Mouse (Mus musculus) neural tube, embryonic 15.5 days (tissue): ENCODE results near the gene Chst7. TPM values are rescaled to one million over a fixed set of nuclear protein-coding genes. Genes with fewer than 3 reads are reported as not detected.

Experiments
- ATAC-seq: fragments of 200-750 bp; cut with Nextera tagmentation; 2 replicates; pipeline ENCODE4 v1.8.0; 2017; ENCODE audit warnings: mild to moderate bottlenecking, moderate TSS enrichment, moderate library complexity; ENCODE audit not compliant: low FRiP score
- H3K27ac ChIP-seq: fragments of 300-500 bp; sonication (generic); replicated peaks from 2 replicates; pipeline ENCODE4 v1.5.1; 2015; ENCODE audit warnings: mild to moderate bottlenecking, inconsistent platforms
- H3K27me3 ChIP-seq: fragments of 300-500 bp; sonication (generic); replicated peaks from 2 replicates; pipeline ENCODE4 v1.6.1; 2015; ENCODE audit warnings: inconsistent platforms
- H3K36me3 ChIP-seq: fragments of 300-500 bp; sonication (generic); 2 replicates; pipeline ENCODE4 v1.6.1; 2015; ENCODE audit warnings: inconsistent platforms
- H3K4me1 ChIP-seq: fragments of 300-500 bp; sonication (generic); 2 replicates; pipeline ENCODE4 v1.6.1; 2015; ENCODE audit warnings: inconsistent platforms
- H3K4me2 ChIP-seq: fragments of 300-500 bp; sonication (generic); 2 replicates; pipeline ENCODE4 v1.6.1; 2015; ENCODE audit warnings: inconsistent platforms, mild to moderate bottlenecking, moderate library complexity
- H3K4me3 ChIP-seq: fragments of 300-500 bp; sonication (generic); replicated peaks from 2 replicates; pipeline ENCODE4 v1.5.1; 2015; ENCODE audit warnings: mild to moderate bottlenecking, inconsistent platforms
- H3K9ac ChIP-seq: fragments of 300-500 bp; sonication (generic); replicated peaks from 2 replicates; pipeline ENCODE4 v1.6.1; 2015; ENCODE audit warnings: mild to moderate bottlenecking, inconsistent platforms
- H3K9me3 ChIP-seq: fragments of 300-500 bp; sonication (generic); replicated peaks from 2 replicates; pipeline ENCODE4 v1.6.1; 2016; ENCODE audit warnings: inconsistent platforms
- WGBS: fragments of 180-500 bp; shearing (Covaris S2); methylation state at CpG from one replicate; pipeline ENCODE4 v1.1.7; 2015; ENCODE audit warnings: mixed read lengths; 5-methylcytosine and 5-hydroxymethylcytosine counted together
- polyA plus RNA-seq: library from polyadenylated mRNA; unstranded; fragments of >200 nt; fragmentation: Nextera tagmentation; extraction: Ambion mirVana; gene quantifications from 2 replicates; pipeline ENCODE4 v1.2.1, GENCODE M21; 2015

Gene Chst7
- polyA plus RNA-seq, 1 experiment from 2014 or later: 6.7 TPM

GRCm38 (mm10) chrX:20129466-20129865 lies 70.1 kb downstream of the Chst7 start:
- no peaks in the 10 kb centered on the region for H3K9me3 ChIP-seq
- H3K4me3 ChIP-seq: no peak overlapping the region
- H3K4me2 ChIP-seq: no peak overlapping the region
- no peaks in the 10 kb centered on the region for H3K27me3 ChIP-seq
- H3K4me1 ChIP-seq: no peaks in the 10 kb centered on the region
- no peak for ATAC-seq
- no peaks in the 10 kb centered on the region for H3K36me3 ChIP-seq
- H3K27ac ChIP-seq: no peak overlapping the region
- 84% methylated on average over 1 of the region's 1 CpGs for WGBS
- no peak overlapping the region for H3K9ac ChIP-seq

Other genes with a start within 250 kb of the Chst7 start
- 12.1 and 14.5 TPM in 2 replicates for gene Slc9a7, start 232.2 kb downstream of the Chst7 start, polyA plus RNA-seq